Mouse (Mus musculus) frontal cortex, postnatal 36 days (tissue): ENCODE data around the gene Gm49405.
"Not testable (repeated sequence)": the region's sequence is repeated elsewhere in the genome, so short reads cannot be mapped to it uniquely, and the experiment has no call there.

ENCODE experiments used
- DNase-seq, 2 experiments: peaks; one replicate each; pipeline ENCODE4 v3.0.0; 2022; ENCODE audit warnings: low spot score in 2 of 2

The Gm49405 gene

DNA sequence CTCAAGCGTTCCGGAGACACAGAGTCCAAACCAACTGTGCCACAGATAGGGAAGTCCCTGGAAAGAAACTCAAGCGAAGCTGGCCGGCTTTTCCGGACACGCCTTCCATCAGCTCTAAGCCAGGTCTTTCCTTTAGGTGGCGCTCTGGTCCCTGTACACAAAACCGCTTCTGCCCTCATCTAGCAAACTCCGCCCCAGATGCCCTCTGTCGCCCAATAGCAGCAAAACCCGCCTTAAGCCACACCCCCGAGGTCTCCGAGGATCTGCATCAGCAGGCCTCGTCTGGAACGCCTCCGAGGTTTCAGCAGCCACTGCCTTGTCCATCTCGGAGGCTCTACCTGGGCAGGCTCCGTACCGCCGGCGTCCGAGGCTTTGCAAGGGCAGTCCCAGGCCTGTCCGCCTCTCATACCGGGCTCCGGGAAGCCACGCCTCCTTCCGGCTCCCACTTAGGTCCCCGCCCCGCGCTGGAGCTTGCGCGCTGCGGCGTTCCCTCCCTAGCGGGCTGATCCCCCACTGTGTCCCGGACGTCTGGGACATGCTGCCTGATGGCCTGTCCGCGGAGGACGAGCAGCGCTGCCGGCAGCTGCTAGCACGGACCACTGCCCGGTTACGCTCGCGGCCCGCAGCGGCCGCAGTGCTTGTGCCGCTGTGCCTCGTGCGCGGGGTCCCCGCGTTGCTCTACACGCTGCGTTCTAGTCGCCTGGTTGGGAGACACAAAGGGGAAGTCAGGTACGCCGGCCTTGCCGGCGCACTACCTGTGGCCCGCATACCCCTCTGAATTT, at the start of gene Gm49405, which contains the start of gene Nudt8:
Gene Gm49405, plus strand, starts transcription at position 508 of the 782 bp plus-strand sequence.
Gene Nudt8, plus strand, starts transcription at position 462 of the 782 bp plus-strand sequence.
- peak; percentile 97 for DNase-seq

DNA sequence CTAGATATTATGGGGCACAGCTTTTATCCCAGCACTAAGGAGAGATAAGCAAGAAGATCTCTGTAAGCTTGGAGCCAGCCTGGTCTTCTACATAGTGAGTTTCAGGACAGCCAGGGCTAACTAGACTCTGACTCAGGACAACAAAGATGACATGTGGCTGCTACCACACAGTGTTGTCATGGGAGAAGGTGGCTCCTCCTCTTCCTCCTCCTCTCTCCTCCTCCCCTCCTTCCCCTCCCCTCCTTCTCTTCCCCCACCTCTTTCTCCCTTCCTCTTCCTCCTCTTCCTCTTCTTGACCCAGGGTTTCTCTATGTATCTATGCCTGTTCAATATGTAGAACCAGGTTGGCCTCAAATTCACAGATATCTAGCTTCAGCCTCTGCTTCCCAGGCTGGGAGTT, 49.0 kb upstream of the Gm49405 start:
- DNase-seq: no peak

DNA sequence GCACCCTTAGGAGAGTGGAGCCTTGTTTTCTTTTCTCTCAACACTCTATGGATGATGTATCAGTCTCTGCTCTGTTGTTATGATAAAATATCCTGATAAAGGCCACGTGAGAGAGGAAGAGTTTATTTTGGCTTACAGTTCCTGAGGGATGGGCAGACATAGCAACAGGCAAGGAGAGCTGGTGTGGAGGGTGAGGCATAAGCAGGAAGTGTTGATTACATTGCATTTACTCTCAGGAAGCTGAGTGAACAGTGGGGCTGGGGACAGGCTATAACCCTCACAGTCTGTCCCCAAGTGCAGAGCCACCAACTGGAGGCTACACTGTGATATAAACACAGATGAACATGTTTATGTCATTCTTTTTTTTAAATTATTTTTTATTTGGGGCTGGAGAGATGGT, 48.3 kb upstream of the Gm49405 start:
- no peak for DNase-seq

DNA sequence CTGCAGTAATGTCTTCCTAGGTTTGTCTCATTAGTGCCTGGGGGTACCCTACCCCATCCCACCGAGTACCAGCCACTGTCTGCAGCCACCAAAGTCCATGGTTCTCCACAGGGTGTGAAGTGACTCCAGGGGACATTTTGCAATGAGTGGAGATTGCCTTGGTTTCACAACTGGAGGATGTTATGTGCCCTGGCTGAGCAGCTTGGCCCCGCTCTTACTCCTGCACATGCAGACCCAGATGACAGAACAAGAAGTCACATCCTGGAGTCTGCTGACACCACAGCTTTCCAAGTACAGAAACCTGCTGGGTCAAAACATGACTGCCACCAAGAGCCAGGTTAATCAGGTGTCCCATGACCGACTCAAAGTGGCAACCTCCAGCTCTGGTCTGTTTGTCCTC, 45.4 kb upstream of the Gm49405 start:
- DNase-seq: no peak

DNA sequence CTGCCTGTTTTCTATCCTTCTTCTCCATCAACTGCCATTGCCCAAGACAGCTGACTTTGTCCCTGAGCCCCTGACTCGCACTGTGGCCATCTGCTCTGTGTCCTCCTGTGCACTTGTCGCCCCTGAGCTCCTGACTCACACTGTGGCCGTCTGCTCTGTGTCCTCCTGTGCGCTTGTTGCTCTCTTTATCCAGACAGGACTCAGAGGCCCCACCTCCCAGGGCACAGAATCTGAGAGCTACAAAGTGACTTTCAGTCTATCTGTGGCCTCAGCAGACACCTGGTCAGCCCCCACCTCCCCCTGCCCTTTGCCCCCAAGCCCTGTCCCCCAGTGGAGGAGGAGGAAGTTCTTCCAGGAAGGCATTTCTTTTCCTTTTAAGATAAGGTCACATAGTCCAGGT, 44.6 kb upstream of the Gm49405 start:
- no peak for DNase-seq

DNA sequence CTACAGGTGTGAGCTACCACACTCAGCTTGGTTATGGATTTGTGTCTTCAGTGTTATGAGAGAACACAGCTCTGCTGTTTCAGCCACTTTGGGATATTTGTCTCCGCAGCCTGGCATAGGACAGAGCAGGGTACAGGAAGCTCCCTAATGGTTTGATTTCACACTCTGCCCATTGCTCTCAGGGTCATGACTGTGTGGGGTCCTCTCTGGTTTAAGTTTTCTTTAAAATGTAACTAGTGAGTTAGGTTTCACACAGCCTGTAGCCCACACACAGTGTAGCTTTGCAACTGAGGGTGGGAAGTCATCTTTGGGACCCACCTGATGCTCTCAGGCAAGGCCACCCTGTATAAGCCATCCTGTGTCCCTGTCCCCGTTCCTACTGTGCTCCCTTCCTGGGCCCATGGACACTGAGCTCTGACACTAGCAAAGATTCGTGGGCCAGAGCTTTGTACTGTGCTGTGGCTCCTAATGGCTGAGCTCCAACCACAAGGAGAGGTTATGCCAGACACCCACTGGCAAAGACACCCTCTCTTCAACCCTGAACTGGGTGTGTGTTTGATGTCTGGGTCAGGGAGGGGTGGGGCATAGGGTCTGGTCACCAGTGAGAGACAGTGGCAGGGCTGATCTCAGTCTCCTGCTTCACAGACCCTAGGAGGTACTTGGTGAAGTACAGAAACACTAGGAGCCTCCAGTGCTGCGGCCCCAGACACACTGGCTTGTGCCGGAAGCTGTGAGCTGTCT, 43.0 kb upstream of the Gm49405 start:
- DNase-seq: not testable (repeated sequence)

DNA sequence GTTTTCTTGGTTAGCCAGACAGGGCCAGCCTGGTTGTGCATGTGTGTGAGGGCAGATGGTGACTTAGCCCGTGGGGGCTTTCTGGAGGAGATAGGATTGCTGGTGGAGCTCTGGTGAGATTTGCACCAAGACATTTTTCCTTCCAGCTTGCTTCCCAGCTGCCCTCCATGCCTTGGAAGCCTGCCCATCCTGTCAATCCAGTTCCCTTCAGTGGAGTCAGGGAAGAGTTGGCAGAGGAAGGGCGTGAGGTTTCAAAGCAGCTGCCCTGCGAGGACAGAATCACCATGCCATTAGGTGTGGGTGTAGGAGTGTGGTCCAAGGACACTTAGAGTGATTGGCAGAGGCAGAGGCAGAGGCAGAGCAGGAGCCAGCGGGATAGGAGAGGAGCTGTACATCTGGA, 42.0 kb upstream of the Gm49405 start, which contains the start of gene Aldh3b3:
Gene Aldh3b3, plus strand, starts transcription at position 176 of the 400 bp plus-strand sequence.
- no peak for DNase-seq

DNA sequence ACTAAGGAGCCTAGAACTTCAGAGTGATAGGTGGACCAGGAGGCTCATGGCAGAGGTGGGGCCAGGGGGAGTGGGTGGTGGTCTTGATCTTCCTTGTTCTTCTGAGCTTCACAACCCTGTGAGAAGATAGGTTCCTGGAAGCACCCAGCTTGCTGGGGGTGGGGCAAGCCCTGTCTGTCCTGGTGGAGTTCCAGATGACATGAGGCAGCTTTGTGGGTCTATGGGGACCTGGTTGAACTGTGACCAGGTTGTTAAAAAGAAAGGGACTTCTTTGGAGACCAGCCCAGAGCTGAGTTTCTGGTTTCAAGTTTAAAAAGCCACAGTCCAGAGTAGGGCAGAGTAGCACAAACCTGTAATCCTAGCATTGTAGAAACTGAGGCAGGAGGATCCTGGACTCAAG, 41.4 kb upstream of the Gm49405 start:
- no peak for DNase-seq

DNA sequence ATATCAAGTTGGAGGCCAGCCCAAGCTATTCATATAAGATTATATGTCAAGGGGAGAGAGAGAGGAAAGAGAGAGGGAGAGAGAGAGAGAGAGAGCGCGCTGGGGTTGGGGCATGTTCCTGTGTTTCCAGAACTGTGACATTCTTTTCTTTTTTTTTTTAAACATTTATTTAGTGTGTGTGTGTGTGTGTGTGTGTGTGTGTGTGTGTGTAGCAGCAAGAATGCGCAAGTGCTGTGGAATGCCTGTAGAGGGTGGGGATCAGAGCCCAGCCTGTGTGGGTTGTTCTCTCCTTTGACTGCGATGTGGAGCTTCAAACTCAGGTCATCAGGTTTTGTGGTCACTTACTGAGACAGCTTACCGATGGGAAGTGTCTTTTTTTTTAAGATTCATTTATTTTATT, 40.2 kb upstream of the Gm49405 start:
- no peak for DNase-seq

DNA sequence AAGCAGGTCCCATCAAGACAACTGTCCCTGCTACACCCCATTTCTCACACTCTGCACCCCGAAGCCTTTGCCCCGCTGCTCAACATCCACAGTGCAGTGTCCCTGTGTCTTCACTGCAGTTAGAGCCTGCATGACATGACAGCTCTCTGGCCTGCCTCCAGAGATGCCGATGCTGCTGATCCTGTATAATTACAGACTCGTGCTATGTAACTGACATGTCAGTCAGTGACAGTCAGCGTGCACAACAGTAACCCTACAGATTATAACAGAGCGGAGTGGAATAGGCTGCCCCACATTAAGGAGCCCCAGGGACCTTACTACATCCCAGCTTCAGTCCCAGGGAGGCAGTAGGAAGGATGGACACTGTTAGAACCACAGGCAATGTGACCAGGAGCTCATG, 38.6 kb upstream of the Gm49405 start:
- not testable (repeated sequence) for DNase-seq

DNA sequence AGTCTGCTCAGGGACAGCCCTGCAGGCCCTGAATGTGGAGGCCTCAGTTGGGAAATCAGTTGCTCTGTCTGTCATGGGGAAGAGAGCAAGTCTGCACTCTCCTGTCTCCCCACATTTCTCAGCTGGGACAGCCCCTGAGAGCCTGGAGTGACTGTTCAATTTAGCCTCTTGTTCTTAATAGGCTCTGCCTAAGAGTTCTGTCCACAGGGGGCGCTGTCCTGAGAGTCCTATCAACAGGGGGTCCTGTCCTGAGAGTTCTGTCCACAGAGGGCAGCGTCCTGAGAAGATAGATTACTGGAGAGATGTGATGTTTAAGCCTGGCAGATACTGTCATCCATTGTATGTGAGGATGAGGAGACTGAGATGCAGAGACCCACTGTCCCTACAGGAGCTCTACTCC, 38.0 kb upstream of the Gm49405 start:
- DNase-seq: no peak

DNA sequence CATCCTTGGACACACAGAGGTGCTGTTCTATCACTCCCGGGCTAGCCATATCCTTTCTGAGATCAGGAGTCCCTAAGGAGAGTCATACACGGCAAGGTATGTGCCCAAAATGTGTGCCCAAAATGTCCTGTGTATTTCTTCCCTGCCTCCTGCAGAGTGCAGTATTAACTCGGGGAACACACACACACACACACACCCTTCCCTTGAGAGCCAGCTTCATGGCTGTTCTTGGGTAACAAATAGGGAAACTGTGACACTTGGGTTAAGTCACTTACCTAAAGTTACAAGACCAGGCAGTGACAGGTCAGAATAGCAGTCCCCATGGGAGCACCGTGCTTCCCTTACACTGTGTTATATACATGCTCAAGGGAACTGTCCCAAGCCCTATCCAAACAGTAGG, 36.4 kb upstream of the Gm49405 start:
- DNase-seq: no peak

DNA sequence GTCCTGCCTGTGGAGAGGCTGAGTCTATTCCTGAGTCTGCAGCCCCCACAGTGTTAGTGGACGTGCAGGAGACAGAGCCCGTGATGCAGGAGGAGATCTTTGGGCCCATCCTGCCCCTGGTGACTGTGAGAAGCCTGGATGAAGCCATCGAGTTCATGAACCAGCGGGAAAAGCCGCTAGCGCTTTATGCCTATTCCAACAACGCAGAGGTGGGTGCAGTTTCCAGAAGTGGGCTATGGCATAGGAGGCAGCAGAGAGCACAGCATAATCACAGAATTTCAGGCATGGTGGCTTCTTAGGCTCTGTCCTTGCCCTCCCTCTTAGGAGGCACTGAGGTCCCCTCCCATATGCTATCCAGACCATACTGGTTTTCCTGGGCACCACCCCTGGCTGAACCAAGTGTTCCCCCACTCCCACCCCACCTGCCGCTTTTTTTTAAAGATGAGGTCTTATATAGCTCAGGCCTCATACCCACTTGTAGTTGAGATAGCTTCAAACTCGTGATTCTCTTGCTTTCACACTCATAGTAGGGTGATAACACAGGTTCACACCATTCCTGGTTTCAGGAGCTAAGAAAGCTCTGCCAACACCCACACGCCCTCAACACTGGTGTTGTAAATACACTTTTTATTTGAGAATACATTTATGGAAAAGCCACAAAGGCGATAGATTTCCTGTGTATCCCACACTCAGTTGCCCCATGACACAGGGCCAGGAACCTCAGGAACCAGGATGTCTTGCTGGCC, 33.9 kb upstream of the Gm49405 start:
- peak in 1 of 2 experiments; percentile 34 for DNase-seq

DNA sequence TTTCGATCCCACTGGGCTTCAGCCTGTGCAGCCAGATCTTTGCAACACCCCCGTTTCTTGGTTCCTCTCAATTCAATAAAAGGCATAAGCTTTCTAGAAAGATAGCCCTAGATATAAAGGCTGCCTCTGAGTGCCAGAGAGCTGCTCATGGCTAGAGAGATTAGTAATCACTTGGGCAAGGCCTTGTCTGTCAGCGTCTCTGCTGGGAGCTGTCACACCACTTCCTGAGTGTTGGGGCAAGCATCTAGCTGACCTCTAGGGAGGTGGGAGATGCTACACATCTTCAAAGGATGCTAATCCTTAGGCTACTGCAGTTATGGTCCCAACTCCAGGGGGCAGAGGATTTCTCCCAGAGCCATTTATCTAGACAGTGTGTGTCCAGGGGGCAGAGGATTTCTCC, 33.2 kb upstream of the Gm49405 start:
- DNase-seq: no peak

DNA sequence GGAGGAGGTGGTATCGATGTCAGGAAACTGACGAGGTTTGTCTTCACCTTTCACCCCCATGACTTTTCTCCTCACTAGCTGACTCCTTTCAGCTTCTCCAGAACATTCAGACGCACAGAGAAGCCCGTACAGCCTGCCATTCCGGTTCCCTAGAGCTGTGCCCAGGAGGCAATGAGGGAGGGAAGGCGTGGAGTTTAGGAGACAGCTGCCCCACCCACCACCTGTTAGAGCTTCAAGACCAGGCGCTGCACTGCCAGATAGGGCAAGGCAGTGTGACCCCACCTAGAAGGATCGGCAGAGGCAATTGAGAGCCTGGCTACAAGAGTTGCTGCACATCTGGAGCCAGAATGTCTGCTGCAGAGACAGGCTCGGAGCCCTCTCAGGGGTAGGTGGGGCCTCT, 28.2 kb upstream of the Gm49405 start, which contains the start of gene Aldh3b2:
Gene Aldh3b2, plus strand, starts transcription at position 100 of the 400 bp plus-strand sequence.
- DNase-seq: no peak

DNA sequence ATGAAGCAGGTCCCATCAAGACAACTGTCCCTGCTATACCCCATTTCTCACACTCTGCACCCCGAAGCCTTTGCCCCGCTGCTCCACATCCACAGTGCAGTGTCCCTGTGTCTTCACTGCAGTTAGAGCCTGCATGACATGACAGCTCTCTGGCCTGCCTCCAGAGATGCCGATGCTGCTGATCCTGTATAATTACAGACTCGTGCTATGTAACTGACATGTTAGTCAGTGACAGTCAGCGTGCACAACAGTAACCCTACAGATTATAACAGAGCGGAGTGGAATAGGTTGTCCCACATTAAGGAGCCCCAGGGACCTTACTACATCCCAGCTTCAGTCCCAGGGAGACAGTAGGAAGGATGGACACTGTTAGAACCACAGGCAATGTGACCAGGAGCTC, 25.8 kb upstream of the Gm49405 start:
- not testable (repeated sequence) for DNase-seq

DNA sequence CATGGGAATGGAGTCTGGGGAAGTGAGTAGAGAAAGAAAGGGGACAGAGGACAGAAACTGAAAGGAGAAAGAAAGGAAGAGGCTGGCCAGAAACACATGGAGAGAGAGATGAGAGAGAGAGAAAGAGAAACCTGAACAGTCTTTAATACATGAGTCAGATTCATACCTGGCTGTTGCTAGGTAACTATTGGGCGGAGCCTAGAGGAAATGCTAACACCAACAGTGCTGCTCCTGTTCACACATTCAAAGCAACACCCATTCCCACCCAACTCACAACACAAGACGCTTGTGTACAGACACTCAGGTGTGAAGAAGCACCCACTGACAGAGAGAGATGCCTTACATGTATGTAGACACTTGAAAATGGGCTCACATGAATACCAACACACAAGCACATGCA, 24.6 kb upstream of the Gm49405 start:
- DNase-seq: no peak

DNA sequence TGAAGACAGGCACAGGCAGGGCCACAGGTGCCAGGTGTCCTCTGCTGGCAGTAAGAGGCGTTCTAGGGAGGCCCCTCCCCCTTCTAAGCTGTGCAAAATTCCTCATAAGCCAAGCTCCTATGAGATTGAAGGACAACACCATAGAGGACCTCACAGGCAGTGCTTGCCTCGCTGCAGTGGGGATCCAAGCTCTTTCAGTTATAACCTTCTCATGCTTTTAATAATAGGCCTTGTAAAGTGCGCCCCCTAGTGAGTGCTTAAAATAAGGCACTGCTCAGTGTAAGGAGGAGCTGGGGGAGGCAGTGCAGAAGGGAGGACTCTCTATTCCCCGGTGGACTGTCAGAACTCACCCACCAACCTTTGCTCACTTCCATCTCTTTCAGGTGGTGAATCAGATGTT, 20.1 kb upstream of the Gm49405 start:
- DNase-seq: peak; percentile 69 to 87

DNA sequence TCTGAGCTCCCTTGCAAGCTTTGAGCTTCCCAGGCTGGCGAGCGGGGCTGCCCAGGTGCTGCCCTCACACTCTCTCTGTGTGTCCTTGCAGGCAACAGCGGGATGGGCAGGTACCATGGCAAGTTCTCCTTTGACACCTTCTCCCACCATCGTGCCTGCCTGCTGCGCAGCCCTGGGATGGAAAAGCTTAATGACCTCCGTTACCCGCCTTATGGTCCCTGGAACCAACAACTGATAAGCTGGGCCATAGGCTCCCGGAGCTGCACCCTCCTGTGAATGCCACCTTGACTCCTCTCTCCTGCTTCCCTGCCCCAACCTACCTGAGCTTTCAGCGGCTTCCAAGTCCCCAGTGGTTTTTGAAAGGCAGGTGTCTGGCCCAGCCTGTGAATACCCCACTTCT, 19.5 kb upstream of the Gm49405 start:
- DNase-seq: no peak

DNA sequence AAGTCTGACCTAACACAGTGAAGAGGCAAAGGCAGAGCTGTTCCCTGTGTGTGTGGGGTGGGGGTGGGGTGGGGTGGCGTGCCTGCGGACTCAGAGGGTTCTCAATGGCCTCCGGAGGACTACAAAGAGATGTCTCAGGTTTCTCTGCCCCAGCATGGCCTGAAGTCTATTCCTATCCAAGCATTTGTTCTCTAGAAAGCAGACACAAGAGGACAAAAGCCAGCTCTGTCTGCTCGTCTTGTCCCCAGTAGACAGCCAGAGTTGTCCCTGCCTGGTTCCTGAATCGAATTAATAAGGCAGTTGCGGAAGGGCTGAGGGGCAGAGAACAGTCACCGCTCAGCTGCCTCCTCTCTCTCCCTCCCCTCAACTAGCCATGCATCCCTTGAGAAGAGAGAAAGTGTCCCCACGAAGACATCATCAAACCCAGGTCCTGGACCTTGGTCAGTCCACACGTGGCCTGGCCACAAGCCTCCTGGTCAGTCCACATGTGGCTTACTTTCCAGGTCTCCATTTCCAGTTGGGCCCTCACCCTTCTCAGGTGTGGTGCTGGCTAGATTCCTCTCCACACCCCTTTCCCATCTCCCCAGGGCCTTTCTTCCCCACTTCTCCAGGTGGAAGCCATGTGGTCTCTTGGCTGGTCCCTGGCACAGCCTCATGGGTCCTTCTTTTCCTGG, 16.8 kb upstream of the Gm49405 start:
- no peak for DNase-seq

DNA sequence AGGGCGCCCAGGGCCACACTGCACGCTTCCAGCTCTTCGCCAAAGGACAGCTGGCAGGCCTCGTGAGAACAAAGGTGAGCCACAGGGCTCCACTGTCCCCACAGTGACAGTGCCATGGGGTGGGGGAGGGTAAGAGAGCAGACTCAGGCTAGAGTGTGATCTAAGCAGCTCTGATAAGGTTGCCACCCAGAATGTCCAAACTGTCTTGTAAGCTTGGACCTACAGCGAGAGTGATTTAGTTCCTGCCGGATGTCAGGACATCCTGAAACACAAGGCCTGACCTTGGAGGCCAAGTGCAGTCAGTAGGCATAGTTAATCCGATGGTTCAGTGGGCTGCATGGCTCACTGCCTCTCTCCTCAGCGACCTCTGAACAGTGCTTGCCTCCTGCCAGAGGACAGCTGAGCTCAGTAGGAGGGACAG, 15.2 kb upstream of the Gm49405 start:
- DNase-seq: no peak

DNA sequence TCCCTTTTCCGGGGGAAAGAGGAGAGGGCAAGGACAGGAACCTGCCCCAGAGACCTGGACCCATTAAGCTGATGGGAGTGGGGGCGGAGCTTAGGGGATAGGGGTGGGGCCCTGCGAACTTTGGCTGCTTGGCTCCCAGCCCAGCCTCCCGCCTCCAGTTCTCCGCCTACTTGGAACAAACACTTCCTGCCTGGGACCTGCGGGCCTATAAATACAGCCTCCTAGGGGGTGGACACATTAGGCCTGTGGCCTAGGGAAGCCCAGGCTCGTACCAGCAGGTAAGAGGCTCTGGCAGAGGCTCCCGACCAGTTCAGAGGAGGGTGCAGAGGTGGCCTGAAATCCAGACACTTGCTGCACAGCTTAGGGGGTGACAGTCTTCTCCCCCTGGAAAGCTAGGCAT, 14.1 kb upstream of the Gm49405 start, which contains the start of gene Acy3:
Gene Acy3, plus strand, starts transcription at position 237 of the 400 bp plus-strand sequence.
- DNase-seq: peak; percentile 57 to 58
